Mouse (Mus musculus): ENCODE results near the gene Htr2a. TPM values are rescaled to one million over a fixed set of nuclear protein-coding genes. Genes with fewer than 3 reads are reported as not detected.
A peak's percentile ranks its signal among the peaks of the same experiment; 100 is the strongest.

Gene Htr2a
- polyA plus RNA-seq, 2 experiments, result 0.23 TPM

- Histone ChIP-seq H3K9me3 (ENCODE audit: control insufficient read depth, low read length) (no peaks in the 10 kb centered on the region), H3K4me2 (ENCODE audit: low read depth) (no peak overlapping the region), H3K9ac (replicated peaks) (no peak overlapping the region), H3K27me3 (ENCODE audit: control insufficient read depth, insufficient read depth, low read length) (no peaks in the 10 kb centered on the region), H3K4me1 (replicated peaks; ENCODE audit: control insufficient read depth in 2 of 2, insufficient read depth in 2 of 2, low read length in 1 of 2) (no peaks in the 10 kb centered on the region), H3K4me3 (ENCODE audit: insufficient read depth in 1 of 2, low read depth in 2 of 2, low read length in 2 of 2) (no peak overlapping the region), H3K27ac (no peak overlapping the region), H3K36me3 (replicated peaks; ENCODE audit: control insufficient read depth, insufficient read depth, low read depth) (no peaks in the 10 kb centered on the region)
- WGBS (ENCODE audit: insufficient replicate concordance), result 49% methylated on average over 3 of the region's 3 CpGs
- no peak for ATAC-seq (ENCODE audit: insufficient read depth)
- no peak for DNase-seq (ENCODE audit: low read depth in 3 of 3, low spot score in 3 of 3)
- TF ChIP-seq EP300 (IDR thresholded peaks at IDR 0.05; ENCODE audit: low read depth) (no peak), CTCF (IDR thresholded peaks at IDR 0.05; ENCODE audit: low read depth) (no peak)
Measured at GRCm38 (mm10) chr14:74723541-74723940, 82.9 kb downstream of the Htr2a start.

GRCm38 (mm10) chr14:74731221-74732078 is 90.8 kb downstream of the Htr2a start:
- peak overlapping the region; percentile 88 for H3K4me2 ChIP-seq (ENCODE audit: low read depth)
- TF ChIP-seq EP300 (IDR thresholded peaks at IDR 0.05; ENCODE audit: low read depth), result no peak
- no peak for TF ChIP-seq CTCF (IDR thresholded peaks at IDR 0.05; ENCODE audit: low read depth)
- no peaks in the 10 kb centered on the region for H3K27me3 ChIP-seq (ENCODE audit: control insufficient read depth, insufficient read depth, low read length)
- no peaks in the 10 kb centered on the region for H3K9me3 ChIP-seq (ENCODE audit: control insufficient read depth, low read length)
- peaks cover 4% of the 10 kb centered on the region for H3K36me3 ChIP-seq (replicated peaks; ENCODE audit: control insufficient read depth, insufficient read depth, low read depth)
- peak overlapping the region; percentile 40 for H3K9ac ChIP-seq (replicated peaks)
- peaks cover 10 to 16% of the 10 kb centered on the region in 2 experiments; a peak in 3 of 4 replicates for H3K4me1 ChIP-seq (replicated peaks; ENCODE audit: control insufficient read depth in 2 of 2, insufficient read depth in 2 of 2, low read length in 1 of 2)
- H3K4me3 ChIP-seq (ENCODE audit: insufficient read depth in 1 of 2, low read depth in 2 of 2, low read length in 2 of 2), result peak overlapping the region; percentile 65 to 91
- peak overlapping the region; percentile 31; the same call in 1 of the 2 replicates for H3K27ac ChIP-seq
- DNase-seq (ENCODE audit: low read depth in 3 of 3, low spot score in 3 of 3) (no peak), ATAC-seq (ENCODE audit: insufficient read depth) (no peak)
- 25% methylated on average over 9 of the region's 9 CpGs for WGBS (ENCODE audit: insufficient replicate concordance)

GRCm38 (mm10) chr14:74732079-74732783 is 91.6 kb downstream of the Htr2a start, which contains the start of gene Esd:
TSS of gene Esd (plus strand) at chr14:74732297.
- Histone ChIP-seq H3K36me3 (replicated peaks; ENCODE audit: control insufficient read depth, insufficient read depth, low read depth) (peaks cover 10% of the 10 kb centered on the region), H3K9me3 (ENCODE audit: control insufficient read depth, low read length) (no peaks in the 10 kb centered on the region), H3K4me3 (ENCODE audit: insufficient read depth in 1 of 2, low read depth in 2 of 2, low read length in 2 of 2) (peak within 1 kb of the TSS; percentile 90 to 91), H3K27ac (peak within 1 kb of the TSS; percentile 70), H3K27me3 (ENCODE audit: control insufficient read depth, insufficient read depth, low read length) (no peaks in the 10 kb centered on the region), H3K4me1 (replicated peaks; ENCODE audit: control insufficient read depth in 2 of 2, insufficient read depth in 2 of 2, low read length in 1 of 2) (peaks cover 10 to 16% of the 10 kb centered on the region in 2 experiments; a peak in 3 of 4 replicates), H3K4me2 (ENCODE audit: low read depth) (peak within 1 kb of the TSS; percentile 88), H3K9ac (replicated peaks) (peak within 1 kb of the TSS; percentile 92)
- no peak for TF ChIP-seq EP300 (IDR thresholded peaks at IDR 0.05; ENCODE audit: low read depth)
- TF ChIP-seq CTCF (IDR thresholded peaks at IDR 0.05; ENCODE audit: low read depth), result peak; percentile 60
- WGBS (ENCODE audit: insufficient replicate concordance), result under 1% methylated on average over 52 of the region's 53 CpGs
- ATAC-seq (ENCODE audit: insufficient read depth) (peak; percentile 98), DNase-seq (ENCODE audit: low read depth in 3 of 3, low spot score in 3 of 3) (peak; percentile 91 to 93 (median 91))

GRCm38 (mm10) chr14:74733397-74733796 is 92.8 kb downstream of the Htr2a start:
- Histone ChIP-seq H3K9ac (replicated peaks) (peak overlapping the region; percentile 92), H3K27me3 (ENCODE audit: control insufficient read depth, insufficient read depth, low read length) (no peaks in the 10 kb centered on the region), H3K4me2 (ENCODE audit: low read depth) (peak overlapping the region; percentile 88), H3K4me3 (ENCODE audit: insufficient read depth in 1 of 2, low read depth in 2 of 2, low read length in 2 of 2) (peak overlapping the region; percentile 90 to 91), H3K36me3 (replicated peaks; ENCODE audit: control insufficient read depth, insufficient read depth, low read depth) (peaks cover 15% of the 10 kb centered on the region), H3K9me3 (ENCODE audit: control insufficient read depth, low read length) (no peaks in the 10 kb centered on the region), H3K27ac (peak overlapping the region; percentile 50), H3K4me1 (replicated peaks; ENCODE audit: control insufficient read depth in 2 of 2, insufficient read depth in 2 of 2, low read length in 1 of 2) (peaks cover 10 to 16% of the 10 kb centered on the region in 2 experiments; a peak in 3 of 4 replicates)
- DNase-seq (ENCODE audit: low read depth in 3 of 3, low spot score in 3 of 3) (peak; percentile 34 to 53 (median 42)), ATAC-seq (ENCODE audit: insufficient read depth) (no peak)
- 46% methylated on average over 2 of the region's 2 CpGs for WGBS (ENCODE audit: insufficient replicate concordance)
- TF ChIP-seq EP300 (IDR thresholded peaks at IDR 0.05; ENCODE audit: low read depth), result peak; percentile 20; the same call in 1 of the 2 replicates
- no peak for TF ChIP-seq CTCF (IDR thresholded peaks at IDR 0.05; ENCODE audit: low read depth)
